Mouse (Mus musculus) midbrain, embryonic 10.5 days (tissue): ENCODE results near the gene Dlg4. TPM values are rescaled to one million over a fixed set of nuclear protein-coding genes. Genes with fewer than 3 reads are reported as not detected.
A peak's percentile ranks its signal among the peaks of the same experiment; 100 is the strongest.

ENCODE experiments used
- DNase-seq: peaks from one replicate; pipeline ENCODE4 v3.0.0-alpha.2; 2017; ENCODE audit warnings: low spot score
- H3K27ac ChIP-seq: fragments of 300-500 bp; sonication (generic); replicated peaks from 2 replicates; pipeline ENCODE4 v1.5.1; 2016; ENCODE audit warnings: mild to moderate bottlenecking
- H3K27me3 ChIP-seq: fragments of 300-500 bp; sonication (generic); 2 replicates; pipeline ENCODE4 v1.6.1; 2016; ENCODE audit warnings: low read depth, mild to moderate bottlenecking; ENCODE audit not compliant: poor library complexity, severe bottlenecking
- H3K36me3 ChIP-seq: fragments of 300-500 bp; sonication (generic); 2 replicates; pipeline ENCODE4 v1.6.1; 2016; ENCODE audit warnings: mild to moderate bottlenecking, moderate library complexity
- H3K4me1 ChIP-seq: fragments of 300-500 bp; sonication (generic); 2 replicates; pipeline ENCODE4 v1.6.1; 2016
- H3K4me3 ChIP-seq: fragments of 300-500 bp; sonication (generic); 2 replicates; pipeline ENCODE4 v1.5.1; 2016; ENCODE audit warnings: mild to moderate bottlenecking, moderate library complexity
- H3K9me3 ChIP-seq: fragments of 300-500 bp; sonication (generic); replicated peaks from 2 replicates; pipeline ENCODE4 v1.6.1; 2016; ENCODE audit warnings: mild to moderate bottlenecking
- WGBS: fragments of 180-500 bp; shearing (Covaris S2); methylation state at CpG from one replicate; pipeline ENCODE4 v1.1.7; 2016; 5-methylcytosine and 5-hydroxymethylcytosine counted together
- microRNA counts: library from miRNA; unstranded; fragments of <30 nt; microRNA quantifications from one replicate; lab custom pipeline; 2017
- microRNA-seq: library from miRNA; unstranded; fragments of <30 nt; microRNA quantifications from one replicate; pipeline ENCODE4, GENCODE M21; 2017
- polyA plus RNA-seq: library from polyadenylated mRNA; unstranded; fragments of >200 nt; fragmentation: Nextera tagmentation; extraction: Ambion mirVana; gene quantifications from 2 replicates; pipeline ENCODE4 v1.2.1, GENCODE M21; 2016

Dlg4 gene
- polyA plus RNA-seq, 1 experiment from 2014 or later, result 16.6 TPM

DNA sequence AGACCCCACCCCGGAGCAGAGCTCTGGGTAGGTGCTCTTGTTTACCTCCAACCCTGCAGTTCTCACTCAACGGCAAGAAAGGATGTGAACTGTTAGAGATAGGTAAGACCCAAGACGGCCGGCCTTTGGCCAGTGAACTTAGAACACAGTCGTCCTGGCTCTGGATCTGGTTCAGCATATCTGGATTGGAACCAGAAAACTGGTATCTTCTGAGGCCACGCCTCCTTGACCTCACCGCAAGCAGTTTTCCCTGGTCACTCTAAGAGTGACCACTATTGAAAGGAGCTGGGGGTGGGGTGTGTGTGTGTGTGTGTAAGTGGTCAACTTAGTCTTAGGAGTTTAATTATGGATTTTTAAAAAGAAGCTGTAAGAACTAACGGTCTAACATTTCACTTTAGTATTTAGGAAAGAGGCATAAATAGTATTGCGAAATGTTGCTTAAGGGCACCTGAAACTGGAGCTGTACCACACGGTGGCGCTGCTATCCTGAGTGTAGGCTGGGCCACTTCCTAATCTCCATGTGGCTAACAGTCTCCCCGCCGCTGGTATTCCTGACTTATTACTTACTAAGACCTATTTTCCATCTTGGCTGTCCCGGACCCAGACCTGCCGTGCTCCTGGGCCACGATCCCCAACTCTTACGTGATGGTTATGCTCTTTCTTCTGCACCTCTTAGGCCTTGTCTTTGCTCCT, 57.8 kb downstream of the Dlg4 start:
- Histone ChIP-seq H3K4me3 (peak overlapping the region; percentile 34), H3K9me3 (no peaks in the 10 kb centered on the region), H3K36me3 (no peaks in the 10 kb centered on the region), H3K4me1 (0 out of 2 replicates have a peak, but pooled peaks cover 5% of the 10 kb centered on the region), H3K27ac (no peak overlapping the region), H3K27me3 (no peaks in the 10 kb centered on the region)
- DNase-seq, result peak; percentile 65
- 37% methylated on average over 17 of the region's 17 CpGs for WGBS

- Histone ChIP-seq H3K27ac (no peak overlapping the region), H3K9me3 (no peaks in the 10 kb centered on the region), H3K27me3 (no peaks in the 10 kb centered on the region), H3K36me3 (no peaks in the 10 kb centered on the region), H3K4me3 (no peak overlapping the region), H3K4me1 (0 out of 2 replicates have a peak, but pooled peaks cover 5% of the 10 kb centered on the region)
- WGBS, result 91% methylated on average over 6 of the region's 6 CpGs
- DNase-seq, result no peak
Observed at GRCm38 (mm10) chr11:70075581-70075980, 58.8 kb downstream of the Dlg4 start.

GRCm38 (mm10) chr11:70077441-70077840, 60.7 kb downstream of the Dlg4 start:
- WGBS, result 59% methylated on average over 3 of the region's 3 CpGs
- no peaks in the 10 kb centered on the region for H3K36me3 ChIP-seq
- DNase-seq, result no peak

DNA sequence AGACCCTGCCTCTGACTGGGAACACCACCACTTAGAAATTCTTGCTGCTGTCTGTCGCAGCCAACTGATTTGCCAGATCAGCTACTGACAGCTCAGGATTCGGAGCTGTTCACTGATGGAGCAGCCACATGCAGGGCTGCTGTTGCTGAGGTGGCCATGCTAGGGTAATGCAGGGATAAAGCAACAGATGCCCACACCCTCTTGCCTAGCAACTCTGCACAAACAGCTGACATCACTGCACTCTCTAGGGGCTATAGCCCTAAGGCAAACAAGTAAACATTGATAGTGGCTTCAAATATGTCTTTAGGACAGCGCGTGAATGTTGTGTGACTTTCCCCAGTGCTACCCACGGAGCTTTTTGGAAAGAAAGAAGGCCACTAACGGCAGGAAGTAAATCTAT, 62.4 kb downstream of the Dlg4 start:
- H3K4me3 ChIP-seq, result no peak overlapping the region
- no peak for DNase-seq
- no peaks in the 10 kb centered on the region for H3K9me3 ChIP-seq
- H3K4me1 ChIP-seq, result 0 out of 2 replicates have a peak, but pooled peaks cover 5% of the 10 kb centered on the region
- H3K36me3 ChIP-seq, result no peaks in the 10 kb centered on the region
- 78% methylated on average over 6 of the region's 6 CpGs for WGBS
- no peak overlapping the region for H3K27ac ChIP-seq
- no peaks in the 10 kb centered on the region for H3K27me3 ChIP-seq

More at GRCm38 (mm10) chr11:70077441-70077840, 60.7 kb downstream of the Dlg4 start:
- Histone ChIP-seq H3K9me3 (no peaks in the 10 kb centered on the region), H3K27me3 (no peaks in the 10 kb centered on the region), H3K4me3 (no peak overlapping the region), H3K4me1 (0 out of 2 replicates have a peak, but pooled peaks cover 5% of the 10 kb centered on the region), H3K27ac (no peak overlapping the region)

DNA sequence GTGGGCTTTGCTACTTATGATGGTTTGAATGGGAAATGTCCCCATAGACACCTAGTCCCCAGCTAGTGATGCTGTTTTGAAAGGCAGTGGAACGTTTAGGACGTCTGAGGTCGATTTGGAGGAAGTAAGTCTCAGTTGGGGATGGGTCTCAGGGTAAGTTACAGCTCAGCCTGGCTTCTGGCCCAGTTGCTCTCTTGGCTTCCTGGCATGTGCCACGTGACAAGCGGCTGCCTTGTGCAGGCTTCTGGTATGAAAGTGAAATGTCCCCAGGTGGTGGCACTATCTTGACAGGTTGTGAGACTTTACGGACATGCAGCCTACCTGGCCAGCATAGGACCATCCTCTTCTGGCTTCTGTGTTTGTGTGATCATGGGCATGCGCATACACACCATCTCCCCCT, 63.2 kb downstream of the Dlg4 start:
- no peak for DNase-seq
- H3K4me1 ChIP-seq, result 0 out of 2 replicates have a peak, but pooled peaks cover 3% of the 10 kb centered on the region
- WGBS, result 86% methylated on average over 7 of the region's 7 CpGs
- no peaks in the 10 kb centered on the region for H3K27me3 ChIP-seq
- no peak overlapping the region for H3K4me3 ChIP-seq
- no peaks in the 10 kb centered on the region for H3K36me3 ChIP-seq
- no peak overlapping the region for H3K27ac ChIP-seq
- H3K9me3 ChIP-seq, result no peaks in the 10 kb centered on the region

GRCm38 (mm10) chr11:70080803-70081590, 64.3 kb downstream of the Dlg4 start:
- Histone ChIP-seq H3K27ac (no peak overlapping the region), H3K27me3 (no peaks in the 10 kb centered on the region), H3K4me3 (no peak overlapping the region), H3K36me3 (no peaks in the 10 kb centered on the region), H3K4me1 (no peaks in the 10 kb centered on the region), H3K9me3 (no peaks in the 10 kb centered on the region)
- WGBS, result 90% methylated on average over 15 of the region's 15 CpGs
- no peak for DNase-seq

DNA sequence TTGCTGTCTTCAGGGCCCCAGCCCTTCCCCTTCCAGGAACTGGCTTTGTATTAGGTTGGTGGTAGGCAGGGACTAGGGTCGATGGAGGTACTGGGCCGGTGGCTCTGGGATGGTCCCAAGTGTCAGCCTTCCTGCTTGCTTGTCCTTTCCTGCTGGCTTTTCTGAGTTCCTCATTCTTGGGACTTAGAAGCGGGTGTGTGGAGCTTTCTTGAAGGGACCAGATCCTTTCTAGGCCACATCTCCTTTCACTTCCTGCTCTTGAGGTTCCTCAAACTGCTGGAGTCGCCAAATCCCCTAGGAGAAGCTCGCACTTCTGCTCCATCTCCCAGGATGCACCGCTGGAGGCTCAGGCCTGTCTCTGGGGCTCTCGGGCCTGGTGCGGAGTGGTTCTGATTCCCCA, 67.8 kb downstream of the Dlg4 start:
- 83% methylated on average over 8 of the region's 8 CpGs for WGBS
- Histone ChIP-seq H3K27ac (0 out of 2 replicates have a peak overlapping the region, but pooled peaks have one; percentile 13), H3K4me1 (no peaks in the 10 kb centered on the region), H3K36me3 (no peaks in the 10 kb centered on the region), H3K9me3 (0 out of 2 replicates have a peak, but pooled peaks cover 3% of the 10 kb centered on the region), H3K27me3 (no peaks in the 10 kb centered on the region), H3K4me3 (no peak overlapping the region)
- DNase-seq, result no peak

DNA sequence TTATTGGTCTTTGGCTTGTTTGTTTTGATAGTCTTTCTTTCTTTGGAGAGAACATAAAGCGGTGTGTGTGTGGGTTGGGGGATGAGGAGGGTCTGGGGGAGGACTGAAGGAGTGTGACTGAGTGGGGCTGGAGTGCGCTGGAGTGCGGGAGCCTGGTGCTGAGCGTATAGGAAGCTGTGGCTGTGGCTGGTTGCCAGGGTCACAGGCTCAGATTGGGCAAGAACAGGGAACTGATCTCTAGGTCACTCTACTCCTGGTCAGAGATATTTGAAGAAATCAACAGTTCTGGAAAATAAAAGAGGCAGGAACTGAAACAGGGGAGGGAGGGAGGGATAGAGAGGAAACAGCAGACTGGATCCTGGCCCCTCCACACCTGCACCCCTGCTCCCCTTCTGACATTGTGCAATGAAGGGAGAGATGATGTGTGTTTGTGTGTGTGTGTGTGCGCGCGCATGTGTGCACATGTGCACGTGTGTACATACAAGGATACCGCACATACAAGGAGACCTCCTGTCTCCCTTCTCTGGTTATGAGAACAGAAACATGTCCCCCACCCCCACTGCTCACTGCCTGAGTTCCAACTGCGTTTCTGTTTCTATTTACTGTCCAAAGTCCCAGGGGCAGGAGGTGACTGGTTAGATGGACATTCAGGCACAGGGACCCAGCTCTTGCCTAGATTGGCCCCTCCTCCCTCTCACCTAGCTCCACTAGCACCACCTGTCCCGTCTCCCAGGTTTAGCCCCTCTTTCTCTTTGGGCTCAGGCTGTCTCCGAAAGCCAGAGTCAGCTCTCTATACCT, 75.4 kb downstream of the Dlg4 start, which contains the start of gene Asgr2:
Gene Asgr2, plus strand, starts transcription at position 659 of the 798 bp plus-strand sequence.
- Histone ChIP-seq H3K27ac (no peak within 1 kb of the TSS), H3K4me1 (no peaks in the 10 kb centered on the region), H3K27me3 (no peaks in the 10 kb centered on the region), H3K9me3 (0 out of 2 replicates have a peak, but pooled peaks cover 3% of the 10 kb centered on the region), H3K36me3 (no peaks in the 10 kb centered on the region), H3K4me3 (no peak within 1 kb of the TSS)
- DNase-seq, result no peak
- 81% methylated on average over 12 of the region's 12 CpGs for WGBS

MicroRNAs encoded within 50 kb of the gene (microRNA counts, 519-probe panel; counts per million panel counts)
- microRNA mmu-miR-324-3p (lab: Ali Mortazavi, UCI) (not detected), microRNA mmu-miR-324-5p (lab: Ali Mortazavi, UCI) (3,516 counts per million, percentile 14 among the panel's probes with 10 or more counts)

Small RNAs within 50 kb of the gene (microRNA-seq; reads per million reads assigned to microRNA genes)
- not detected for gene Gm44349
- gene Mir324, result 3,213 reads per million, percentile 87 among the genes with 10 or more reads in this experiment

Other genes starting within 250 kb of the Dlg4 start
- gene Chrnb1, start 221.0 kb upstream of the Dlg4 start, polyA plus RNA-seq, result 1.1 TPM in 2 replicates
- 1.0 and 1.4 TPM in 2 replicates for gene Fgf11, start 215.1 kb upstream of the Dlg4 start, polyA plus RNA-seq
- 0.90 and 0.99 TPM in 2 replicates for gene Tmem102, start 211.3 kb upstream of the Dlg4 start, polyA plus RNA-seq
- gene Gm39566, start 201.6 kb upstream of the Dlg4 start, polyA plus RNA-seq, result not detected in 2 replicates
- gene Spem2, start 198.5 kb upstream of the Dlg4 start, polyA plus RNA-seq, result not detected in 2 replicates
- 0.12 and 0.19 TPM in 2 replicates for gene Spem1, start 194.8 kb upstream of the Dlg4 start, polyA plus RNA-seq
- gene Nlgn2, start 179.2 kb upstream of the Dlg4 start, polyA plus RNA-seq, result 6.1 and 8.6 TPM in 2 replicates
- gene Tmem256, start 178.4 kb upstream of the Dlg4 start, polyA plus RNA-seq, result 345 and 346 TPM in 2 replicates
- gene Plscr3, start 170.6 kb upstream of the Dlg4 start, polyA plus RNA-seq, result 70.4 and 81.8 TPM in 2 replicates
- 0.41 and 0.44 TPM in 2 replicates for gene Tnk1, start 158.2 kb upstream of the Dlg4 start, polyA plus RNA-seq
- gene Tmem95, start 138.9 kb upstream of the Dlg4 start, polyA plus RNA-seq, result not detected in 2 replicates
- 6.4 and 7.0 TPM in 2 replicates for gene Kctd11, start 135.5 kb upstream of the Dlg4 start, polyA plus RNA-seq
- gene Acap1, start 121.4 kb upstream of the Dlg4 start, polyA plus RNA-seq, result 1.0 and 1.2 TPM in 2 replicates
- 14.8 and 20.5 TPM in 2 replicates for gene 2810408A11Rik, start 116.0 kb upstream of the Dlg4 start, polyA plus RNA-seq
- 12.8 and 14.3 TPM in 2 replicates for gene Neurl4, start 115.9 kb upstream of the Dlg4 start, polyA plus RNA-seq
- 98.4 and 111 TPM in 2 replicates for gene Gps2, start 103.1 kb upstream of the Dlg4 start, polyA plus RNA-seq
- gene Eif5a, start 95.0 kb upstream of the Dlg4 start, polyA plus RNA-seq, result 2,258 and 2,701 TPM in 2 replicates
- gene Ybx2, start 81.1 kb upstream of the Dlg4 start, polyA plus RNA-seq, result 2.4 and 2.8 TPM in 2 replicates
- gene Slc2a4, start 68.8 kb upstream of the Dlg4 start, polyA plus RNA-seq, result 12.6 and 12.8 TPM in 2 replicates
- 7.1 and 7.6 TPM in 2 replicates for gene Cldn7, start 52.2 kb upstream of the Dlg4 start, polyA plus RNA-seq
- 20.5 and 26.3 TPM in 2 replicates for gene Ctdnep1, start 35.8 kb upstream of the Dlg4 start, polyA plus RNA-seq
- 151 and 155 TPM in 2 replicates for gene Elp5, start 34.4 kb upstream of the Dlg4 start, polyA plus RNA-seq
- gene Gabarap, start 25.8 kb upstream of the Dlg4 start, polyA plus RNA-seq, result 409 and 454 TPM in 2 replicates
- gene Phf23, start 21.2 kb upstream of the Dlg4 start, polyA plus RNA-seq, result 95.1 and 96.3 TPM in 2 replicates
- 52.1 and 54.1 TPM in 2 replicates for gene Dvl2, start 16.3 kb upstream of the Dlg4 start, polyA plus RNA-seq
- 42.2 and 48.6 TPM in 2 replicates for gene Acadvl, start 1.5 kb upstream of the Dlg4 start, polyA plus RNA-seq
- gene Asgr1, start 37.1 kb downstream of the Dlg4 start, polyA plus RNA-seq, result 0.58 and 0.73 TPM in 2 replicates
- gene Asgr2, start 75.7 kb downstream of the Dlg4 start, polyA plus RNA-seq, result not detected in 2 replicates
- 0.12 TPM in 1 of 2 replicates, not detected in the other for gene Mgl2, start 113.4 kb downstream of the Dlg4 start, polyA plus RNA-seq
- 0.35 and 0.61 TPM in 2 replicates for gene Clec10a, start 139.3 kb downstream of the Dlg4 start, polyA plus RNA-seq
- 1.2 and 1.3 TPM in 2 replicates for gene Slc16a11, start 195.8 kb downstream of the Dlg4 start, polyA plus RNA-seq
- 16.0 and 18.9 TPM in 2 replicates for gene Slc16a13, start 204.1 kb downstream of the Dlg4 start, polyA plus RNA-seq
- 4.8 and 5.0 TPM in 2 replicates for gene Bcl6b, start 212.9 kb downstream of the Dlg4 start, polyA plus RNA-seq
- gene 0610010K14Rik, start 221.0 kb downstream of the Dlg4 start, polyA plus RNA-seq, result 241 and 244 TPM in 2 replicates
- gene Gm21988, start 222.9 kb downstream of the Dlg4 start, polyA plus RNA-seq, result 9.6 and 10.7 TPM in 2 replicates
- gene Rnasek, start 222.9 kb downstream of the Dlg4 start, polyA plus RNA-seq, result 104 and 128 TPM in 2 replicates
- 2.5 TPM in 2 replicates for gene Alox12, start 238.4 kb downstream of the Dlg4 start, polyA plus RNA-seq